Mouse (Mus musculus) midbrain, embryonic 12.5 days (tissue): ENCODE measurements around the gene Ngef. TPM values are rescaled to one million over a fixed set of nuclear protein-coding genes. Genes with fewer than 3 reads are reported as not detected.

ENCODE experiments used
- ATAC-seq: fragments of 200-750 bp; cut with Nextera tagmentation; 2 replicates; pipeline ENCODE4 v1.8.0; 2017; ENCODE audit warnings: low read depth, moderate TSS enrichment, moderate library complexity; ENCODE audit not compliant: low FRiP score
- H3K27ac ChIP-seq: fragments of 300-500 bp; sonication (generic); replicated peaks from 2 replicates; pipeline ENCODE4 v1.5.1; 2016; ENCODE audit warnings: mild to moderate bottlenecking
- H3K27me3 ChIP-seq: fragments of 300-500 bp; sonication (generic); 2 replicates; pipeline ENCODE4 v1.6.1; 2016; ENCODE audit warnings: mild to moderate bottlenecking
- H3K36me3 ChIP-seq: fragments of 300-500 bp; sonication (generic); 2 replicates; pipeline ENCODE4 v1.6.1; 2016
- H3K4me1 ChIP-seq: fragments of 300-500 bp; sonication (generic); 2 replicates; pipeline ENCODE4 v1.6.1; 2016
- H3K4me2 ChIP-seq: fragments of 300-500 bp; sonication (generic); replicated peaks from 2 replicates; pipeline ENCODE4 v1.6.1; 2016; ENCODE audit warnings: mild to moderate bottlenecking, moderate library complexity
- H3K4me3 ChIP-seq: fragments of 300-500 bp; sonication (generic); 2 replicates; pipeline ENCODE4 v1.5.1; 2016; ENCODE audit warnings: mild to moderate bottlenecking
- H3K9ac ChIP-seq: fragments of 300-500 bp; sonication (generic); replicated peaks from 2 replicates; pipeline ENCODE4 v1.6.1; 2016; ENCODE audit warnings: mild to moderate bottlenecking, moderate library complexity
- H3K9me3 ChIP-seq: fragments of 300-500 bp; sonication (generic); 2 replicates; pipeline ENCODE4 v1.6.1; 2016; ENCODE audit warnings: mild to moderate bottlenecking
- WGBS: fragments of 180-500 bp; shearing (Covaris S2); methylation state at CpG from one replicate; pipeline ENCODE4 v1.1.7; 2016; 5-methylcytosine and 5-hydroxymethylcytosine counted together
- polyA plus RNA-seq: library from polyadenylated mRNA; unstranded; fragments of >200 nt; fragmentation: Nextera tagmentation; extraction: Ambion mirVana; gene quantifications from 2 replicates; pipeline ENCODE4 v1.2.1, GENCODE M21; 2016

The Ngef gene
- 4.0 and 5.5 TPM in 2 replicates for polyA plus RNA-seq

DNA sequence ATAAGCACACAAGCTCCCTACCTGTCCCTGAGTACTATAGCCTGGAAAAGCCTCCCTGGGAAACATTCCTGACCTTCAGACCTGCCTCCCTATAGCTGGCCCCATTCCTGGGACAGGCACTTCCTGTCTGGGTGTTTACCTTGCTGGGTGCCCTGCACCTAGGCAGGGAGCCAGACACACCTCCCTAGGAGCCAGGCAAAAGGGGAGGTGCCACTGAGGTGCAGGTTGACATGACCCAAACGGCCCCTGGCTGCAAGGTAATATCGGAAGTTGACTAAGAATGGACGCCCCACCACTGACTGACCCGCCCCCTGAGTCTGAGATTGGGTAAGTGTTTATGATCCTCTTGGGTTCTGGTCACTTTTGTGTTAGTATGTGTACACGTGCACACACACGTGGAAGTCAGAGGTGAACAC lies at the start of gene Ngef:
Ngef (minus strand) TSS at position 71 of the 416 bp plus-strand sequence.
- no peak within 1 kb of the TSS for H3K9ac ChIP-seq
- 85% methylated on average over 6 of the region's 6 CpGs for WGBS

DNA sequence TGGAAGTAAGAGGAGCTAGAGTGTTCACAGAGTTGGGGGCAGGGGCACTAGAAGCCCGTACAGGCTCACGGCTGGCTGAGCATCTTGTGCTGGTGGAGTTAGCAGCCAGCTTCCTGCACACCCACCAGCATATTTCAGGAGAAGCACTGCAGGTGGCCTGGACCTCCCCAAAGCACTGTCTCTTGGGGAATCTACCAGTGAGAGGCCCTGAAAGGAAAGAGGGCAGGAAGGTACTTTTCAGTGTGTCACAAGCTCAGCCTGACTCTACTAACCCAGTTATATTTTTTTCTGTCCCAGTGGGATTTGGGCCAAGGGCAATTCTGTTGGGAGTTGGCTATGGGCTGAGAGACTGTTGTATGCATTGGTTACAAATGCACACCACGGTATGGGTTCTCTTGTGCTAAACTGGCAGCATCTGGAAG lies 48.2 kb upstream of the Ngef start:
- no peak overlapping the region for H3K4me3 ChIP-seq
- 66% methylated on average over 3 of the region's 3 CpGs for WGBS
- H3K9me3 ChIP-seq, result no peaks in the 10 kb centered on the region
- no peak for ATAC-seq
- no peaks in the 10 kb centered on the region for H3K36me3 ChIP-seq
- H3K9ac ChIP-seq, result no peak overlapping the region
- 0 out of 2 replicates have a peak, but pooled peaks cover 2% of the 10 kb centered on the region for H3K4me1 ChIP-seq
- H3K4me2 ChIP-seq, result no peak overlapping the region
- no peak overlapping the region for H3K27ac ChIP-seq
- no peaks in the 10 kb centered on the region for H3K27me3 ChIP-seq

More for the DNA sequence above, at the start of gene Ngef:
- Histone ChIP-seq H3K27me3 (no peaks in the 10 kb centered on the region), H3K4me1 (peaks cover 8% of the 10 kb centered on the region), H3K4me2 (no peak within 1 kb of the TSS), H3K9me3 (no peaks in the 10 kb centered on the region), H3K27ac (0 out of 2 replicates have a peak within 1 kb of the TSS, but pooled peaks have one; percentile 30), H3K4me3 (no peak within 1 kb of the TSS), H3K36me3 (no peaks in the 10 kb centered on the region)
- ATAC-seq, result no peak

DNA sequence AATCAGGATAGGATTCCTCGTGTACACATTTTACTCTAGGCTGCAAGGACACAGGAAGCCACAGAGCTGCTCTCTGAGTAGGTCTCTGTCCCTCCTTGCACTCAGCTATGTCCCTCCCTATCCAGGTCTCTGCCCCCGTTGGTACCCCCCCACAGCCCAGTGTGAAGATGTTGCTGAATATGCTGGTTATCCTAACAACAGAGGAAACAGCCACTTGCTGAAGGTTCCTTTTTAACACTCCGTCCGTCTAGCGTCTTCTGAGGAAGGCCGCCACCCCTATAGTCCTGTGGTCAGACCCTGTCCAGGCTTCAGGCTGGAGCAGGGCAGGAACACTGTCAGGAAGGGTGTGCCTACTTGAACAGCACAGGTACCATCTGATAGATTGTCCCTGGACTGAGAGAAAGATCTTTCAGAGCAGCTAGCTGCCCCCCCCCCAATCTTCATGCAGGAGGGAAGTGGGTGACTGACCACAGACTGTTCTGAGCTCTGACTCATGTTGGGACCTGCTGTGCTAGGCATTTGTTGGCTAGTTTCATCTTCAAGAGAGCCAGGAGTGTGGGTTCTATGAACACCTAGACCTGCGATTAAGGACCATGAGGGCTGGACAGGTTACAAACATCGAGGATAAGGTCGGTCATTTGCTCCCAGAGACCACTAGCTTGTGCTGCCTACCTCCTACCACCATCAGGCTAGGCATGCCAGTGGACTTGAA lies 47.6 kb upstream of the Ngef start:
- H3K9ac ChIP-seq, result no peak overlapping the region
- 81% methylated on average over 9 of the region's 9 CpGs for WGBS
- H3K4me3 ChIP-seq, result no peak overlapping the region
- no peaks in the 10 kb centered on the region for H3K27me3 ChIP-seq
- H3K27ac ChIP-seq, result no peak overlapping the region
- H3K4me1 ChIP-seq, result 0 out of 2 replicates have a peak, but pooled peaks cover 2% of the 10 kb centered on the region
- H3K9me3 ChIP-seq, result no peaks in the 10 kb centered on the region
- no peak for ATAC-seq
- no peaks in the 10 kb centered on the region for H3K36me3 ChIP-seq
- H3K4me2 ChIP-seq, result no peak overlapping the region

DNA sequence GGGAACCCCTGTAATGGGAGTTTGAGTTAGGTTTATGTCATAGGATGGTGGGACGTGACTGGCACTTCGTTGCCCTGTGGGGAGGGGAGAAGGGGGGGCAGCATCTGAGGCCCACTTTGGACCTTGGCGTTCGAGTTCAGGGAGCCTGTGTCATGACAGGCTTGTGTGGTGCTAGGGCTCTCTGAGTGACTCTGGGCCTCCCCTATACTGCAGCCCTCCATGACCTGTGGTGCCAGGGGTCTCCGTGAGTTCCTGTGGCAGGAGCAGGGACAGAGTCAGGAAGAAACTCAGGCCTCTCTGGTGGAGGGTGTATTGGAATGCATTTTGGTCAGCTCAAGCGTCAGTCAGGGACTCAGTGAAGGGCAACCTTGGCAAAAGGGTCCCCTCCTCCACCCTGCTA lies 47.0 kb upstream of the Ngef start:
- H3K4me3 ChIP-seq, result no peak overlapping the region
- no peak overlapping the region for H3K27ac ChIP-seq
- H3K9me3 ChIP-seq, result no peaks in the 10 kb centered on the region
- no peak for ATAC-seq
- no peak overlapping the region for H3K9ac ChIP-seq
- 87% methylated on average over 6 of the region's 6 CpGs for WGBS
- H3K4me2 ChIP-seq, result no peak overlapping the region
- 0 out of 2 replicates have a peak, but pooled peaks cover 2% of the 10 kb centered on the region for H3K4me1 ChIP-seq
- H3K36me3 ChIP-seq, result no peaks in the 10 kb centered on the region
- H3K27me3 ChIP-seq, result no peaks in the 10 kb centered on the region

DNA sequence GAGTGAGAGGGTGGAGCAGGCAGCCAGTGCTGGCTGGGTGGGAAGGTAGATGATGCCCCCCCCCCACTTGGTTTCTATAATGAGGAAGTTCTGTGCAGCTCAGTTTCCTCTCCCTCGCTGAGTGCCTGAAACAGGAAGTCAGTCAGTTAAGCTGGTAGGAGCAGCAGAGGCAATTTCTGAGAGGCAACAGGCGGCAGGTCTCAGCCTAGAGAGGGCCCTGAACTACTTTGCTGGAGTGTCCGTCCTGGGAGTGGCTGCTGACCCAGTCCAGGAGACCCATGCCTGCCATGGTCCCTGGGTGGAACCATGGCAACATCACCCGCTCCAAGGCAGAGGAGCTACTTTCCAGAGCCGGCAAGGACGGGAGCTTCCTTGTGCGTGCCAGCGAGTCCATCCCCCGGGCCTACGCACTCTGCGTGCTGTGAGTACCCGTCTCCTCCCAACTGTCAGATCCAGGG lies 46.6 kb upstream of the Ngef start, which contains the start of gene Inpp5d:
Inpp5d (plus strand) TSS at position 102 of the 458 bp plus-strand sequence.
- no peaks in the 10 kb centered on the region for H3K27me3 ChIP-seq

DNA sequence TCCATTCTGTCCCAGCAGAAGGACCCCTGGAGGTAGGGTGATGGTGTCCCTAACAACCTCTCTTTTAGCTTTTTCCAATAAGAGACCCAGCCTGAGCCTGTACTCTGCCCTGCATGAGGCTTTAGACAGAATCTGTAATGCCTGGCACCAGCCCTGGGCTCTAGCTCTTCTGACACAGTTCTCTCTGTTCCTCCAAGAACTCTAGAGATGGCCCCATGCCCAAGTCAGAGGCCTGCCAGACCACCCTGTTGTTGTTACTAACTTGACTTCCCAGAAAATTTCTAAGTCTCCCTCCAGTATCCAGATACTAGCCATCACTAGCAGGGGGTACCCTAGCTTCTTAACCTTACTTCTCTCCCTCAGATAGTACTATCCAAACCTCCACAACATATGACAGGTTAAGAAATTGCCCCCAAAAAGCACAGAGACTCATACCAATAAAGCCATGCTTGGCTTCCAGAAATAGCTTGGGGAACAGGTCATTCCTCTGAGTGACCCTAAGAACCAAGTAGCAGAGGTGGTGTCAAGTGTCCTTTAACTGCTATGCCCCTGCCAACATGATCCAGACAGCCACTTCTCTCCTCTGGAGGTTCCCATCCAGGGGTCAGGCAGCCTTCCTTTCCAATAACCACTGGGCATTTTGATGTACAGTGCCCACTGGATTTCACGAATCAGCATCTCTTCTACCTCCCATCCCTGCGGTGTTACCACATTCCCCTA lies 41.1 kb upstream of the Ngef start:
- 91% methylated on average over 2 of the region's 2 CpGs for WGBS
- Histone ChIP-seq H3K36me3 (no peaks in the 10 kb centered on the region), H3K4me1 (no peaks in the 10 kb centered on the region), H3K9me3 (no peaks in the 10 kb centered on the region), H3K9ac (no peak overlapping the region), H3K27me3 (no peaks in the 10 kb centered on the region), H3K27ac (no peak overlapping the region), H3K4me2 (no peak overlapping the region), H3K4me3 (no peak overlapping the region)
- ATAC-seq, result no peak

More for the DNA sequence above, 46.6 kb upstream of the Ngef start, which contains the start of gene Inpp5d:
- no peak within 1 kb of the TSS for H3K9ac ChIP-seq
- H3K4me3 ChIP-seq, result no peak within 1 kb of the TSS
- H3K4me1 ChIP-seq, result 0 out of 2 replicates have a peak, but pooled peaks cover 2% of the 10 kb centered on the region
- no peak within 1 kb of the TSS for H3K27ac ChIP-seq
- no peaks in the 10 kb centered on the region for H3K36me3 ChIP-seq
- H3K9me3 ChIP-seq, result no peaks in the 10 kb centered on the region
- no peak for ATAC-seq
- H3K4me2 ChIP-seq, result no peak within 1 kb of the TSS
- 89% methylated on average over 12 of the region's 12 CpGs for WGBS

DNA sequence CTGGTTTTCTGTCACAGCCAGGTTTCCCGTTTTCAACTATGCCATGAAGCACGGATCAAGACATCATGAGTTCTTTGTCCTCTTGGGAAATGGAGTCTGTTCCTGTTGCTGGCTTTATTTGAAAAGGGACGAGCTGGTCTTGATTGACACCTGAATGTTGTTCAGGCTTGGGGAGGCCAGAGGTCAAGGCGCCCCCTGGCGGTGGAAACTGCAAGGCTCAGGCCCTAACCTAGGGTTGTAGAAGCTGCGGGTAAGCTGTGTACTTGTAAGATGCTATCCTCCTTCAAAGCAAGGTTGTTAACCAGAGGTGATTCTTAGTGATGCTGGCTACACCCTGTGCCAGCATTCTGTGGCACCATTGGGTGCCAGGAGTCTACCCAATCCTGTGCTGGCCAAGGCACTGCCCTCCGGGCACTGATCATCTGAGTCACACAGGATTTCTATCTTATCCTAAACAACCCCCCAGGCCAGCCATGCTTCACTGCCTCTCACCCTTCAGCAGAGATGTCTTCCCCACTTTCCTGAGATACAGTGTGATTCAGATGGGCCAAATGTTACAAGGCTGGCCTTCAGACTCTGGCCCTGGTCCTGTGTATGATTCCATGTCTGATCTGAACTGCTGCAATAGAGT lies 34.9 kb upstream of the Ngef start:
- no peak for ATAC-seq
- 26% methylated on average over 7 of the region's 7 CpGs for WGBS

DNA sequence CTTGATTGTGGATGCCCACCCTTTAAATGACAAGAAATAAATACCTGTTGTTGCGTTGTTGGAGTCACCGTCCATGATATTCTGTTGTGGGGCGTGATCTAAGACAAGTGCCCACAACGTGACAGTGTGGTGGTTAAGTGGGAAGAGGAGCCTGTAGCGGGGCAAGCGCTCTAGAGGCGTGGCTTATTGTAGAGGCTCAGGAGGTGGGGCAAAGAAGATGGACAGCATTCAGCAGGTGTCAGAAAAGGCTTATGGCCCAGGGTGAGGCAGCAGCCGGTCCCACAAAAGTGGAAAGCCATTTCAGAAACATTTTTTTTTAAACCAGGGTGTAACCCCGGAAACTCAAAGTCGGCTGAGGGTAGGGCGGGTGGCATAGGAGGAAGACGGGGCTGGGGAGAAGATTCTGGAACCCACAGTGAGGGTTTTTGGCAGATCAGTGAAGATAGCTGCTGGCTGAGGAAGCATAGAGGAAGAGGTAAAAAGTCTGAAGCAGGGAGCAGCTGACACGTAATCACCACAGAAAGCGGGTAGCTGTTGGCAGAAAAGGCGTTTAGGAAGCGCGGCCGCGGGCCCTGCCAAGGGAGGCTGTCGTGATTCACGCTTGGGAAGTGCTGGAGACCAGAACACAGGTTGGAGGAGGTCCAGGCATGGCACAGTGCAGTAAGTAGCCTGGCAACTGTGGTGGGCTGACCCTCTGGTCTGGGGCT lies 33.9 kb upstream of the Ngef start:
- 82% methylated on average over 21 of the region's 21 CpGs for WGBS

More for the DNA sequence above, 34.9 kb upstream of the Ngef start:
- Histone ChIP-seq H3K4me1 (no peaks in the 10 kb centered on the region), H3K9me3 (no peaks in the 10 kb centered on the region), H3K4me3 (no peak overlapping the region), H3K9ac (no peak overlapping the region), H3K4me2 (no peak overlapping the region), H3K36me3 (no peaks in the 10 kb centered on the region), H3K27me3 (no peaks in the 10 kb centered on the region), H3K27ac (no peak overlapping the region)

DNA sequence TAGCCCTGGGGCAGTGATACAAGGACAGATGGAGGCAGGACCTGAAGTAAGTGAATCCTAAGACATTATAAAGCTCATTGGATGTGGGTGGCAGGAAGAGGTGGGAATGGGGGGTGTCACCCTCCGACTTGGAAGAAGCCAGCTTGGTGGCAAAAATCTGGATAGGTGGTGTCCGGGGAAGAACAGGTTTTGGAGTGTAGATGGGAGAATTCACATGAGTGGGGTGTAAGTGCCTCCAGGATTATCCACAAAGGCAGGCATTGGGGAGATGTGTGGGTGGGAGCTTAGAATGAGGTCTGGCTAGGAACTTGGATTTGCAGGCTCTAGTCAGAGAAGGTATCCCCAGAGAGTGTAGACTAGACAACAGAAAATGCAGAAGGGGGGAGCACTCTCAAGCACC lies 31.6 kb upstream of the Ngef start:
- 89% methylated on average over 2 of the region's 2 CpGs for WGBS
- ATAC-seq, result no peak
- no peaks in the 10 kb centered on the region for H3K27me3 ChIP-seq

More for the DNA sequence above, 33.9 kb upstream of the Ngef start:
- Histone ChIP-seq H3K4me2 (no peak overlapping the region), H3K27me3 (no peaks in the 10 kb centered on the region), H3K9ac (no peak overlapping the region), H3K4me3 (no peak overlapping the region), H3K9me3 (no peaks in the 10 kb centered on the region), H3K4me1 (no peaks in the 10 kb centered on the region), H3K27ac (no peak overlapping the region), H3K36me3 (no peaks in the 10 kb centered on the region)
- no peak for ATAC-seq

DNA sequence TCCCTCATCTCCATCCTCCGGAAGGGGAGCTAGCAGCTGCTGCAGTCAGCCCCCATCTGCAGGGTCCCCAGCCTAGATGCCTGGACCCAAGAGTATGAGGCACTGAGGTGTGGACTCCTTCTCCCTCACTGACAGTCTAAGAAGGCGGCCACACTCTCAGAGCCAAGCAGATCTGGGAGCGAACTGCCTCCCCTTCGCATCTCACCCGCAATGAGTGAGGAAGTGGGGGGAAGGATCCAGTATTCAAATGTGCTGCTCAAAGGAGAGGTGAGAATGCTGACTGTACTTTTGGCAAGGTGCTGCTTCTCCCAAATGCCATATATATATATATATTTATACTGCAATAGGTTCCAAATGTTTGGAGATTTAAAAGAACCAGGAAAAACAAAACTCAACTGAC lies 29.7 kb upstream of the Ngef start:
- Histone ChIP-seq H3K36me3 (no peaks in the 10 kb centered on the region), H3K27ac (no peak overlapping the region), H3K27me3 (no peaks in the 10 kb centered on the region), H3K4me2 (no peak overlapping the region), H3K9ac (no peak overlapping the region), H3K9me3 (no peaks in the 10 kb centered on the region), H3K4me1 (no peaks in the 10 kb centered on the region), H3K4me3 (no peak overlapping the region)
- ATAC-seq, result no peak
- 87% methylated on average over 5 of the region's 5 CpGs for WGBS

More for the DNA sequence above, 31.6 kb upstream of the Ngef start:
- H3K9ac ChIP-seq, result no peak overlapping the region
- no peak overlapping the region for H3K4me2 ChIP-seq
- no peak overlapping the region for H3K4me3 ChIP-seq
- no peaks in the 10 kb centered on the region for H3K36me3 ChIP-seq
- H3K27ac ChIP-seq, result no peak overlapping the region
- H3K4me1 ChIP-seq, result no peaks in the 10 kb centered on the region
- no peaks in the 10 kb centered on the region for H3K9me3 ChIP-seq

DNA sequence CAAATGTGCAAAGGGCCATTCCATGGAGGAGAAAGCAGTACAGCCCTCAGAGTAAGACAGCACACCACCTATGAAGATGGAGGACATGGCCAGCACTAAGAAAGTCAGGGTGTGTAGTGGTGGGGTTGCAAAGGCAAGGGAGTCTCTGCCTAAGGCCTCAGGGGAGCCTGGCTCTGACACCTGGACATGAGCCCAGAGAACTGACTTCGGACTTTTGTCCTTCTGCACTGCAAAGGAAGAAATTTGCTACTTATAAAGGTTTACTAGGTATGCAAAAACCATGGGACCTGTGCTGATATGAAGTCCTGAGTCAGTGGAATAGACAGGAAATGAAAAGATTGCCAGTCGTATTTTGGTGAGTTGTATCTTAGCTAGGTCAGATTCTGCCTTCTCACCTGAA lies 28.1 kb upstream of the Ngef start:
- no peak overlapping the region for H3K27ac ChIP-seq
- no peaks in the 10 kb centered on the region for H3K36me3 ChIP-seq
- H3K9me3 ChIP-seq, result no peaks in the 10 kb centered on the region
- H3K4me2 ChIP-seq, result no peak overlapping the region
- 64% methylated on average over 2 of the region's 2 CpGs for WGBS
- H3K9ac ChIP-seq, result no peak overlapping the region
- ATAC-seq, result no peak
- H3K4me3 ChIP-seq, result no peak overlapping the region
- H3K4me1 ChIP-seq, result no peaks in the 10 kb centered on the region
- no peaks in the 10 kb centered on the region for H3K27me3 ChIP-seq
